Mouse (Mus musculus): ENCODE results near the gene Adrm1. TPM values are rescaled to one million over a fixed set of nuclear protein-coding genes. Genes with fewer than 3 reads are reported as not detected.

Adrm1 gene
- polyA plus RNA-seq, 1 experiment, result 204 TPM

DNA sequence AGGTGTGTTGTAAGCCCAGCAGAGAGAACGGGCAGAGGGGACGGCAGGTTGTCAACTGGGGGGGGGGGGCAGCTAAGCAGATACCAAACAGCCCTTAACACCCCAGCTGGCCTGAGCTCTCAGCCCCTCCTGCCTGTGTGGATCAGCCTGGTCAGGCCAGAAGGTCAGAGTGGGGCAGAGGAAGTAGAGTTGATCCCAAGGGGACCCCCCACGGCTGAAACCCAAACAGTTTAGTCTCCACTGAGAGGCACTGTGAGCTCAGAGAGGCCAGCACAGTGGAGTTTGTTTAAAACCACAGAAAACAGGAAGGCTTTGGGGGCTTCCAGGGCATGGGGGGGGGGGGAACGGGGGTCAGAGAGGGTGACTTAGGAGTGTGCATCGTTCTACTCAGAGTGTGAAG, 45.6 kb downstream of the Adrm1 start:
- Histone ChIP-seq H3K4me3 (ENCODE audit: insufficient read depth, poor library complexity, severe bottlenecking) (no peak overlapping the region), H3K79me2 (ENCODE audit: control insufficient read depth, insufficient read depth) (peaks cover 71% of the 10 kb centered on the region), H3K27me3 (ENCODE audit: control insufficient read depth, insufficient read depth, insufficient read length) (no peaks in the 10 kb centered on the region), H3K79me3 (ENCODE audit: low read depth) (peaks cover 27% of the 10 kb centered on the region), H3ac (ENCODE audit: control insufficient read depth, insufficient read length, low read depth) (no peak overlapping the region), H3K36me3 (ENCODE audit: control insufficient read depth, insufficient read depth) (peaks cover 16% of the 10 kb centered on the region)
- TF ChIP-seq USF1 (IDR thresholded peaks at IDR 0.05; ENCODE audit: low read depth), result no peak
- no peak for TF ChIP-seq CEBPB (IDR thresholded peaks at IDR 0.05; ENCODE audit: low read depth)
- TF ChIP-seq CTCF (IDR thresholded peaks at IDR 0.05; ENCODE audit: control insufficient read depth, insufficient read depth, insufficient read length), result no peak
- no peak for TF ChIP-seq MYOG (IDR thresholded peaks at IDR 0.05; ENCODE audit: control insufficient read depth, extremely low read depth, insufficient read length)
- TF ChIP-seq FOSL1 (IDR thresholded peaks at IDR 0.05; ENCODE audit: insufficient read depth, low read length, poor library complexity, severe bottlenecking), result no peak
- TF ChIP-seq MYOD1 (IDR thresholded peaks at IDR 0.05; ENCODE audit: control insufficient read depth, insufficient read length, low read depth), result no peak
- TF ChIP-seq MAX (IDR thresholded peaks at IDR 0.05), result no peak

- peaks cover 26% of the 10 kb centered on the region for H3K79me3 ChIP-seq (ENCODE audit: low read depth)
- TF ChIP-seq MYOD1 (IDR thresholded peaks at IDR 0.05; ENCODE audit: control insufficient read depth, insufficient read length, low read depth), result peak; percentile 93
- peak; percentile 20 for TF ChIP-seq MAX (IDR thresholded peaks at IDR 0.05)
- no peak for TF ChIP-seq FOSL1 (IDR thresholded peaks at IDR 0.05; ENCODE audit: insufficient read depth, low read length, poor library complexity, severe bottlenecking)
- no peaks in the 10 kb centered on the region for H3K27me3 ChIP-seq (ENCODE audit: control insufficient read depth, insufficient read depth, insufficient read length)
- H3K79me2 ChIP-seq (ENCODE audit: control insufficient read depth, insufficient read depth), result peaks cover 78% of the 10 kb centered on the region
- H3K36me3 ChIP-seq (ENCODE audit: control insufficient read depth, insufficient read depth), result peaks cover 16% of the 10 kb centered on the region
- H3ac ChIP-seq (ENCODE audit: control insufficient read depth, insufficient read length, low read depth), result no peak overlapping the region
- no peak overlapping the region for H3K4me3 ChIP-seq (ENCODE audit: insufficient read depth, poor library complexity, severe bottlenecking)
Measured at GRCm38 (mm10) chr2:180217587-180217986, 46.3 kb downstream of the Adrm1 start.

DNA sequence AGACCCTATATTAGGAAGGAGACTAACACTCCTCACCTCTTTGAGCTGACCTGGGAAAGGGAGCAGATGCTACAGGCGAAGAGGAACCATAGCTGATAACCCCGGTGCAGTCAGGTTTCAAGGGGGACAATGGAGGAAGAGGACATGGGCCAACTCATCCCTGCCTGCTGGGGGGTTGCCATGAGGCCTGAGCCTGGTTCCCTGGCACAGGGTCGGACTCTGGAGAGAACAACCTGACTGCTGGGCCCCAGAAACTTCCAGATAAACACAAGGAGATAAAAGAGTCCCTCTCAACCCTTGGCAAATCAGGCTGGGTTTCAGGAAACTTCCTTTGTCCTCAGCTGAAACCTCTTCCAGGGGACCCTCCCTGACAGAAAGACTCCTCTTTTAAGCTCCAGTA, 47.0 kb downstream of the Adrm1 start:
- Histone ChIP-seq H3K79me2 (ENCODE audit: control insufficient read depth, insufficient read depth) (peaks cover 81% of the 10 kb centered on the region), H3K36me3 (ENCODE audit: control insufficient read depth, insufficient read depth) (peaks cover 16% of the 10 kb centered on the region)
- TF ChIP-seq FOSL1 (IDR thresholded peaks at IDR 0.05; ENCODE audit: insufficient read depth, low read length, poor library complexity, severe bottlenecking) (no peak), MAX (IDR thresholded peaks at IDR 0.05) (no peak), MYOG (IDR thresholded peaks at IDR 0.05; ENCODE audit: control insufficient read depth, extremely low read depth, insufficient read length) (no peak), CTCF (IDR thresholded peaks at IDR 0.05; ENCODE audit: control insufficient read depth, insufficient read depth, insufficient read length) (no peak), CEBPB (IDR thresholded peaks at IDR 0.05; ENCODE audit: low read depth) (no peak), USF1 (IDR thresholded peaks at IDR 0.05; ENCODE audit: low read depth) (no peak), MYOD1 (IDR thresholded peaks at IDR 0.05; ENCODE audit: control insufficient read depth, insufficient read length, low read depth) (no peak)

GRCm38 (mm10) chr2:180218677-180219076, 47.4 kb downstream of the Adrm1 start:
- no peak overlapping the region for H3ac ChIP-seq (ENCODE audit: control insufficient read depth, insufficient read length, low read depth)
- no peaks in the 10 kb centered on the region for H3K27me3 ChIP-seq (ENCODE audit: control insufficient read depth, insufficient read depth, insufficient read length)
- peaks cover 31% of the 10 kb centered on the region for H3K79me3 ChIP-seq (ENCODE audit: low read depth)
- H3K4me3 ChIP-seq (ENCODE audit: insufficient read depth, poor library complexity, severe bottlenecking), result no peak overlapping the region
- peaks cover 81% of the 10 kb centered on the region for H3K79me2 ChIP-seq (ENCODE audit: control insufficient read depth, insufficient read depth)
- H3K36me3 ChIP-seq (ENCODE audit: control insufficient read depth, insufficient read depth), result peaks cover 16% of the 10 kb centered on the region
- TF ChIP-seq MAX (IDR thresholded peaks at IDR 0.05) (no peak), CTCF (IDR thresholded peaks at IDR 0.05; ENCODE audit: control insufficient read depth, insufficient read depth, insufficient read length) (no peak), USF1 (IDR thresholded peaks at IDR 0.05; ENCODE audit: low read depth) (no peak), MYOG (IDR thresholded peaks at IDR 0.05; ENCODE audit: control insufficient read depth, extremely low read depth, insufficient read length) (no peak), CEBPB (IDR thresholded peaks at IDR 0.05; ENCODE audit: low read depth) (no peak), FOSL1 (IDR thresholded peaks at IDR 0.05; ENCODE audit: insufficient read depth, low read length, poor library complexity, severe bottlenecking) (no peak)

More for the DNA sequence above, 47.0 kb downstream of the Adrm1 start:
- H3K27me3 ChIP-seq (ENCODE audit: control insufficient read depth, insufficient read depth, insufficient read length), result no peaks in the 10 kb centered on the region
- H3K79me3 ChIP-seq (ENCODE audit: low read depth), result peaks cover 30% of the 10 kb centered on the region
- no peak overlapping the region for H3ac ChIP-seq (ENCODE audit: control insufficient read depth, insufficient read length, low read depth)
- no peak overlapping the region for H3K4me3 ChIP-seq (ENCODE audit: insufficient read depth, poor library complexity, severe bottlenecking)

GRCm38 (mm10) chr2:180219145-180219943, 48.1 kb downstream of the Adrm1 start:
- Histone ChIP-seq H3K36me3 (ENCODE audit: control insufficient read depth, insufficient read depth) (peaks cover 16% of the 10 kb centered on the region), H3K79me3 (ENCODE audit: low read depth) (peaks cover 29% of the 10 kb centered on the region), H3K27me3 (ENCODE audit: control insufficient read depth, insufficient read depth, insufficient read length) (no peaks in the 10 kb centered on the region), H3K79me2 (ENCODE audit: control insufficient read depth, insufficient read depth) (peaks cover 81% of the 10 kb centered on the region), H3K4me3 (ENCODE audit: insufficient read depth, poor library complexity, severe bottlenecking) (no peak overlapping the region), H3ac (ENCODE audit: control insufficient read depth, insufficient read length, low read depth) (no peak overlapping the region)
- no peak for TF ChIP-seq CTCF (IDR thresholded peaks at IDR 0.05; ENCODE audit: control insufficient read depth, insufficient read depth, insufficient read length)
- no peak for TF ChIP-seq MAX (IDR thresholded peaks at IDR 0.05)
- no peak for TF ChIP-seq MYOD1 (IDR thresholded peaks at IDR 0.05; ENCODE audit: control insufficient read depth, insufficient read length, low read depth)
- TF ChIP-seq CEBPB (IDR thresholded peaks at IDR 0.05; ENCODE audit: low read depth), result no peak
- no peak for TF ChIP-seq FOSL1 (IDR thresholded peaks at IDR 0.05; ENCODE audit: insufficient read depth, low read length, poor library complexity, severe bottlenecking)
- TF ChIP-seq USF1 (IDR thresholded peaks at IDR 0.05; ENCODE audit: low read depth), result no peak
- TF ChIP-seq MYOG (IDR thresholded peaks at IDR 0.05; ENCODE audit: control insufficient read depth, extremely low read depth, insufficient read length), result no peak

Measured in C2C12 (cell line).